Mouse (Mus musculus) fibroblast of lung, adult 2 months (primary cell): ENCODE measurements around the gene Isoc2b.
"Not testable (repeated sequence)": the region's sequence is repeated elsewhere in the genome, so short reads cannot be mapped to it uniquely, and the experiment has no call there.

Source experiments
- DNase-seq: peaks from one replicate; pipeline ENCODE4 v3.0.0-alpha.2; 2011; ENCODE audit warnings: low read depth

The Isoc2b gene

DNA sequence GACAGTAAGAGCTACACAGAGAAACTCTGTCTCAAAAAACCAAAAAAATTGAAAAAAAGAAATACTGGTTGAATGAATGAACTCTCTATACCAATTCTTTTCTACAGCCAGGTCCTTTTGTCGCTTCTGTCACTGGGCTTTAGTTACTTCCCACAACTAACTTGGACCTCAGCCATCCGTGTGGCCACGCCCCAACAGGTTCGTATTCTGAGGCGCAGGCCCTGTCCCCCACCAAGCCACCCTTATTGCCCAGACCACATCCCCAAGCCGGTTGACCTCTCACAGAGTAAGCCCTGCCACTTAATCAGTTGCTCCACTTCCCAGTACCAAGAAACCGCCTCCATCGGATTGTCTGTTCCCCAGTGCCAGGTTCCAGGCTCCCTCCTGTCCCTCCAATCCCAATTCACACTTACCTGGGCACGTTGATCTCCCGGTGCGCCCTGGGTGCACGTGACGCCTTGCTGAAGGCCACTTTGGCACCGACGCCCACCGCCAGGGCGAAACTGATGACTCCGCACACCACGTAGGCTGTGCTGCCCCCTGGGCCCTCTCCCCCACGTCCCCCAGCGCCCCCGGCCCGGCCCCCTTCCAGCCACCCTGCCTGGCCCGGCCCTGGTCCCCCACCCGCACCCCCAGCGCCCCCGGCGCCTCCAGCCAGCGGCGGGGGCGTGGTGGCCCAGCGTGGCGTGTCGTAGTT lies 34.3 kb downstream of the Isoc2b start:
- no peak for DNase-seq

GRCm38 (mm10) chr7:4830476-4830875 lies 39.6 kb downstream of the Isoc2b start:
- DNase-seq: no peak

- no peak for DNase-seq
These were observed 44.7 kb downstream of the Isoc2b start for GRCm38 (mm10) chr7:4825365-4825764.

- DNase-seq: no peak
These were observed 47.7 kb downstream of the Isoc2b start for GRCm38 (mm10) chr7:4822162-4822907.

- DNase-seq: no peak
These were observed 48.4 kb downstream of the Isoc2b start for GRCm38 (mm10) chr7:4821690-4822089.

DNA sequence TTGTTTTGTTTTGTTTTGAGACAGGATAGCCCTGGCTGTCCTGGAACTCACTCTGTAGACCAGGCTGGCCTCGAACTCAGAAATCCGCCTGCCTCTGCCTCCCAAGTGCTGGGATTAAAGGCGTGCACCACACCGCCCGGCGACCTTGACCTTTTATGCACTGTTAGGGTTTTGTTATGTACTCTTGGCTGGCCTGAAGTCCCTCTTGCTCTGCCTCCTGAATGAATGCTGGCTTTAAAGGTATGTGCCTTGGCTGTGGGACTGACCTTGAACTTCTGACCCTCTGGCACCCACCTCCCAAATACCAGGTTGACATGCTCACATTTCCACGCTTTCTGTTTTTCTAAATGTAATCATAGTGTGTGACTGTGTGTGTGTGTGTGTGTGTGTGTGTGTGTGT lies 49.1 kb downstream of the Isoc2b start:
- not testable (repeated sequence) for DNase-seq

DNA sequence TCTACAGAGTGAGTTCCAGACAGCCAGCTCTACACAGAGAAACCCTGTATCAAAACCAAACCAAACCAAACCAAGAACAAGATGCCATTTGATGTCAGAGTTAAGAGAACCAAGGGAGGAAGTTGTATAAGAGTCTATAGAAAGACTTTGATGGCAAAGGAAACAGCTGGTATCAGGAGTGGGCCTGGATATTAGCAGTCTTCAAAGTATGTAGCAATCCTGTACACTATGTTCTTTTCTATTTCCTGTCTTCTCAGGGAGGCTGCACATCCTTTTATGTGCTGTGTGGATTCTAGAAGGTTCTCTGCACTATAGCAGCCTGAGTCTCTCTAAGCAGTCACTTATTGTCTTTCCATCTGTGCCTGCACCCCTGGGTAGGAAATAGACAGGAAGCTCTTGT lies 53.5 kb downstream of the Isoc2b start:
- DNase-seq: no peak

DNA sequence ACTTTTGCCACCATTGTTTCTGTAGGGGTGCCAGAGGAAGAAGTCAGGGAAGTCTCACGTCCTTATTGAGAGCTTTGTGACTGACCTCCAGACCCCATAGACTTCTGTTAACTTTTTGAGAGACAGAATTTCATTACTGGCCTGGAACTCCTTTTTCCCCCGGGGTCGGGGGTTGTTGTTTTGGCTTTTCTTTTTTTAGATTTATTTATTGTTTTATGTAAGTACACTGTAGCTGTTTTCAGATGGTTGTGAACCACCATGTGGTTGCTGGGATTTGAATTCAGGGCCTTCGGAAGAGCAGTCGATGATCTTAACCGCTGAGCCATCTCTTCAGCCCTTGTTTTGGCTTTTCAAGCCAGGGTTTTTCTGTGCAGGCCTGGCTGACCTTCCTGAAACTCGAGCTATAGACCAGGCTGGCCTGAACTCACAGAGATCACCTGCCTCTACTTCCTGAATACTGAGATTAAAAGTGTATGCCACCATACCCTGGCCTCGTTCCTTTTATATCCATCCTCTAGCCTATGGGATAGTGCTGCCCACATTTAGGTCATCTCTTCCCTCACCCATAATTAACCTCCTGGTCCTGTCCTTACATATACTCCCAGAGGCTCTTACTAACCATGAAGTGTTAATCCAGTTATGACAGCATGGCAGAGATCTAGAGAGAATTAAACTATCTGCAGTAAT lies 56.8 kb downstream of the Isoc2b start:
- no peak for DNase-seq

DNA sequence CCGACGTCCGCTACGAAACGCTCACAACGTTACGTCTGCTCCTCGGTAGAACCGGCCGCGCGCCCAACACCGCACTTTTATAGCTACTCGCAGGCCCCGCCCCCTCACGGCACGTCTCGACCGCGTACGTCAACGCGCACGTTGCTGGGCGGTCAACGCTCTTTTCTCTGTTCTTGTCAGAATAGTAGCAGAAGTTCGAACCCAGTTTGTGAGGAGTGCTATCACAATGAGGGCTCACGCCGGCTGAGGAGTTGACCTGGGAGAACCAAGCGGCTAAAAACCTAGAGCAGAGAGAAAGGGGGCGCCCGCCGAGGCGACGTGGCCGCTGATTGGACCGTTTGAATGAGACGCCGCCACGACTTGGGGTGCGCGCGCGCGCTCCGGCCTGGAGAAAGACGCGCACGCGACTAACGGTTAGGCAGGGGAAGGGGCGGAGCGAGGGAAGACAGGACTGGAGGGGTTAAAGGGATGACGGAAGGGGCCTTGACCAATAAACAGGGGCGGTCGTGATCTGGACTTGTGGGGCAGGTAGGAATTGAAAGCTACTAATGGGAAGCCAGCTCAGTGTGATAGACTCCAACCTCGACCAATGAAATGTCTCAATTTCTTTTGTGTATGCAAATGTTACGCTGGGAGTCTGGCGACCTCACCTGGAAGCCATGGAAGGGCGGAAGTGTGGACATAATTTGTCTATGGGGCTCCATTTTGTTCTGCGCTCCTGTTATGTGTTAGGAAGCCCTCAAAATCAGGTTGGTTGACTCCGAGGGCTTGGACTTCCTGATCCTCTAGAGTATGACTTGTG lies 57.6 kb downstream of the Isoc2b start, which contains the start of gene Ube2s:
Gene Ube2s (minus strand): TSS at position 288 of the 802 bp plus-strand sequence.
- peak; percentile 100 for DNase-seq

GRCm38 (mm10) chr7:4811842-4812302 lies 58.2 kb downstream of the Isoc2b start:
- DNase-seq: no peak

DNA sequence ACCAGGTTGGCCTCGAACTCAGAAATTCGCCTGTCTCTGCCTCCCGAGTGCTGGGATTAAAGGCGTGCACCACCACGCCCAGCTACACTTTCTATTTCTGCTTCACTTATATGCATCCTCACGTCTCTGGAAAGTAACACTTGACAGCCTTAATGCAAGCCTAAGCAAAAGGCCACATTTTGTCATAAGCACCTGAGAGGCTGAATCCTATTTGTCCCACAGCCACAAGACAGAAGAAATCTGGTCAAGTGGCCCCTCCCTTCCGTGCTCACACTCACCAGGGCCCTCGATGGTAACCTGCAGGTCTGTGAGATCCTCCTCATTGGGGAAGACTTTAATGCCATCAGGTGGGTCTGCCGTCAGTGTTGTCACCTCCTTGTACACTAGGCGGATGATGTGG lies 58.9 kb downstream of the Isoc2b start:
- DNase-seq: not testable (repeated sequence)

GRCm38 (mm10) chr7:4806716-4807115 lies 63.3 kb downstream of the Isoc2b start:
- no peak for DNase-seq

DNA sequence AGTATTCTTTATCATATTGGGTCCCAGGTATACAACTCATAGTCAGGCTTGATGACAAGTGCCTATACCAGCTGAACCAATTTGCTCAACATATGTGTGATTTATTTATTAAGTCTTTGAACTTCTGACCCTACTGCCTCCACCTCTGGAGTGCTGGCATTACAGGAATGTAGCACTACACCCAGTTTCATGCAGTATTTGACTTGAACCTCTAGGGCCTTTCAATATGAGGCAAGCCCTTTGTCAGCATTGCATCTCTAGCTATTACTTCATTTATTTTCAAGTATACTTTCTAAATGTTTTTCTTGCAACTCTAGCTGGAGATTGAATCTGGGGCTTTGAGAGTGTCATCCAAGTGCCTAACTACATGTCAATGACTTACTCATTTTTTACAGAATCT lies 67.8 kb downstream of the Isoc2b start:
- DNase-seq: no peak

DNA sequence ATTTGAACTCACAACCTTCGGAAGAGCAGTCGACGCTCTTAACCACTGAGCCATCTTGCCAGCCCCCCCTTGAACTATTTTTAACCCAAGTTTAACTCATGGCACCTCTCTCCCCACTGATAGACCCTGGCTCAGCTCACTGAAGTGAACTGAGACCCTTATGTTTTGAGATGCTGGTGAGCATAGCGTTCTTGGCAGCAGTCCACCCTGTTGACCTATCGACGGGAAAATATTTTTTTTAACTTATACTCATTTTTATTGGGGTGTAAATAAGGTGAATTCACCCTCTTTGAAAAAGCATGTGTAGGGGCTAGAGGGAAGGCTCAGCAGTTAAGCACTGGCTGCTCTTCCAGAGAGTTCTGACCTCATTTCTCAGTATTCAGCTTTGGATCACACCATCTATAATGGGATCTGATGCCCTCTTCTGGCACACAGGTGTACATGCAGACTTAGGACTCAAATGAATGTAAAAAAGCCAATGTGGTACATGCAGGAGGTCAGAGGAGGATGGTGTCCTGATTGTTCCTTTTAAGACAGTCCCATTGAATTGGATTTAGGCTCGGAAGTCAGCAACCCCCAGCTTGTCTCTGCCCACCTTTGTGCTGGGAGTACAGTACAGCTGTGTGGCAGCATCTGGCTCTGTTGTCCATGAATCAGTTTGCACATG lies 74.2 kb downstream of the Isoc2b start:
- no peak for DNase-seq
